Mouse (Mus musculus): Measurements from ENCODE around the gene Sgip1. TPM values are rescaled to one million over a fixed set of nuclear protein-coding genes. Genes with fewer than 3 reads are reported as not detected.

Sgip1 gene
- polyA plus RNA-seq, 1 experiment from 2014 or later, result 69.5 TPM

DNA sequence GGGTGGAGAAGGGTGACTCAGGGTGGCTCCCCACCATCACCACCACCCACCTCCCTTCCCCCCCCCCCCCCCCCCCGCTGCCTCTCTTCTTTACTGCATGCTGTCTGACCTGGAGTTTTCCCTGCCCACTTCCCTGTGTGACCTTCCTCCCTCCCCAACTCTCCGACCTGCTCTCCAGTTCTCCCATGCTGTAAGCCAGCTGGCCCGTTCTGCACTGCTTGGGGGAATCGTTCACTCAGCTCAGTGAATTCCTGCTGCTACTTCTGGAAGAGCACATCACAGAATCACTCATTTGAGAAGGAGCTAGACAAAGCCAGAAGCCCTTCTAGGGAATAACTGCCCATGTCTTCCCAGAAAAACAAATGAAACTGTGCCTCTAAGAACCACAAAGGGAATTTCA is 188.4 kb downstream of the Sgip1 start:
- no peak for ATAC-seq (ENCODE audit: low FRiP score, low read depth)
- H3K27me3 ChIP-seq, result no peaks in the 10 kb centered on the region
- H3K36me3 ChIP-seq, result peaks cover 16% of the 10 kb centered on the region
- H3K4me1 ChIP-seq (replicated peaks), result no peaks in the 10 kb centered on the region
- no peak overlapping the region for H3K4me3 ChIP-seq
- no peak overlapping the region for H3K27ac ChIP-seq (replicated peaks)
- no peak overlapping the region for H3K4me2 ChIP-seq
- H3K9ac ChIP-seq, result no peak overlapping the region
- no peaks in the 10 kb centered on the region for H3K9me3 ChIP-seq
- 38% methylated on average over 3 of the region's 4 CpGs for WGBS

DNA sequence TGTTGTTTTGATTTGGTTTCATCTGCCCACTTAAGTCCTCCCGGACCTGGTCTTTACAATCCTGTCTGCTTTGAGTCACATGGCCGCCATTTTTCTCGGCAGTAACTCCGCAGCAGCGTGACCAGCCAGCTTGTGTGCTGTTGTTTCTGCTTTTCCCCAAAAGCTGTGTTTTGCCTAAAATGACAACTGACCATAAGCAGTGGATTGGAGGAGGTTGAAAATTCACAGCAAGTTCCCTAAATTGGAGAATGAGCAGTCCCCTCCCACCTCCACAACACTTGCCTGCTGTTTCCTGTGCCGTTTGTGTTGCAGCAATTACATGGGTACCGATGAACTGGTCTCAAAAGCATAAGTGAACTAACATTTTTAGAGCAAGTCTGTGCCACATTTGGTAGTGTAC is 189.6 kb downstream of the Sgip1 start:
- WGBS, result 87% methylated on average over 7 of the region's 7 CpGs
- Histone ChIP-seq H3K9me3 (no peaks in the 10 kb centered on the region), H3K4me2 (no peak overlapping the region), H3K4me1 (replicated peaks) (no peaks in the 10 kb centered on the region), H3K4me3 (no peak overlapping the region), H3K27ac (replicated peaks) (no peak overlapping the region), H3K36me3 (peaks cover 24% of the 10 kb centered on the region), H3K9ac (no peak overlapping the region), H3K27me3 (no peaks in the 10 kb centered on the region)
- ATAC-seq (ENCODE audit: low FRiP score, low read depth), result no peak

DNA sequence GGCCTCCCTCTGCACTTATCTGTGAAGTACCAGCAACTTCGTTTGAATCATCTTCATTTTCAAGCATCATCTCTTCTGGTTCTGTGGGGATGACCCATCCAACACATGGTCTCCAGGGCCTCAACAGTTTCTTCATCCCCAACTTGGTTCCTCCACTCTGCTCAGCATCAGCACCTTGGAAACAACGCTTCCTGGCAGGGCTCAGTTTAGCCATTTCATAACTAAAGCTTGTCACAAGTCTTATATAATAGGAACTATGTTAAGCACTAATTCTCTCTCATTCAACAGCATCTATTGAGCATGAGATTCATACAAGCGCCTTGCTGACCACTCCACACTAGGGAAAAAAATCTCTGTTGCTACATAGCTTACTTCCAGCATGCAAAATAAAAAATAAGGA is 199.2 kb downstream of the Sgip1 start:
- Histone ChIP-seq H3K9ac (no peak overlapping the region), H3K4me2 (no peak overlapping the region), H3K27ac (replicated peaks) (no peak overlapping the region), H3K36me3 (peaks cover 22% of the 10 kb centered on the region), H3K4me3 (no peak overlapping the region), H3K9me3 (no peaks in the 10 kb centered on the region), H3K4me1 (replicated peaks) (no peaks in the 10 kb centered on the region), H3K27me3 (no peaks in the 10 kb centered on the region)
- WGBS, result 82% methylated on average over 3 of the region's 3 CpGs
- no peak for ATAC-seq (ENCODE audit: low FRiP score, low read depth)

DNA sequence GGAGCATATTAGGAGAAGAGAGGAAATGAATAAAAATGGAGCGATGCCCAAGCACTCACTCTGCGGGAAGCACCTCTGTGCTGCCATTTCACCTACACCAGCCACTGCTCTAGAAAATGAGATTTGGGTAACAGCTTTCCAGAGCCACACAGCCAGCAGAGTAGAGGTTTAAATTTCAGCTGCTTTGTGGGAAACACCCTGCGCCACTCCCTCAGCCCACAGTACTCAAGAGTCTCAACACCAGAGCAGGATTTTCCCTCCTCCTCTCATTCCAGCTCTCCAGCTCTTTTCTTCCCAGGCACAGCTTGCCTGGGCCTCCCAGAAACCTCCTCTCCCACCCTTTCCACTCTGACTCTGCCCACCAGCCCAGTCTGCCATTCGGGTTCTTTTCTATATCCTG is 199.6 kb downstream of the Sgip1 start:
- no peak overlapping the region for H3K4me2 ChIP-seq
- no peaks in the 10 kb centered on the region for H3K9me3 ChIP-seq
- no peak overlapping the region for H3K9ac ChIP-seq
- no peak overlapping the region for H3K4me3 ChIP-seq
- no peaks in the 10 kb centered on the region for H3K4me1 ChIP-seq (replicated peaks)
- H3K27me3 ChIP-seq, result no peaks in the 10 kb centered on the region
- no peak for ATAC-seq (ENCODE audit: low FRiP score, low read depth)
- WGBS, result 92% methylated on average over 4 of the region's 4 CpGs
- no peak overlapping the region for H3K27ac ChIP-seq (replicated peaks)
- H3K36me3 ChIP-seq, result peaks cover 19% of the 10 kb centered on the region

DNA sequence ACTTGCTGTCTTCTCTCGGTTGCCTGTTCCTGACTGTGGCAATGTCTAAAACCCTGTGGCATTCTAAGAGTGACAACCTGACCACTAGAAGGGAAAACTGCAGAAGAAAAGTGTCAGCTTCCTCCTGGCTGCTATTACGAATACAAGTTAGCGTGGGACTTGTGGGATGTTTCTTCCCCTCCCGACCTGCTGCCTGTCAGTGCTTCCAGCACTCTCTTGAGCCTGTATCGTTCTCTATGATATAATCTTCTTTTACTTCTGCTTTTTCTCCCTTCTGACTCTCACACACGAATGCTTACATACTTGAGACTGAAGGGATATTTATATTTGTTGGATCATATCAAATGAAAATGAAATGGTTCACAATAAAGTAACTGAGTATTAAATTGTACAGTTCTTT is 203.2 kb downstream of the Sgip1 start:
- Histone ChIP-seq H3K4me1 (replicated peaks) (no peaks in the 10 kb centered on the region), H3K36me3 (peaks cover 4% of the 10 kb centered on the region; the same call in 1 of the 2 replicates), H3K4me2 (no peak overlapping the region), H3K27ac (replicated peaks) (no peak overlapping the region), H3K4me3 (no peak overlapping the region), H3K9ac (no peak overlapping the region), H3K9me3 (no peaks in the 10 kb centered on the region), H3K27me3 (no peaks in the 10 kb centered on the region)
- WGBS, result 82% methylated on average over 6 of the region's 6 CpGs
- ATAC-seq (ENCODE audit: low FRiP score, low read depth), result no peak

DNA sequence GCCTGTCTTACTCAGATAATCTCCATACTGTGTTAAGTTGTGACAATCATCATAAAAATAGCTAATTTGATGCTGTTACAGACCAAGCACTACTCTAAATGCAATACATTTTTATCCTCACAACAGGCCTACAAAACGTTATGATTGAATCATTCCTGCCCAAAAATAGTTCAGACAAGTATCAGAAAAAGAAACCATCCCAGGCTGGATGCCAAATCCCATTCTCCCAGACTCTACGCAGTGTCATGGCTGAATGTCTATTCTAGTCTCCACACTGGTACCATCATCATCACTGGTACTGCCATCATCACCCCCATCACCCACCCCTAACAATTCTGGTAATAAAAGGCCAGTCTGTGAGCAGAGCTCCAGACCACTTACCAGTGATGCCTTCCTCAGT is 211.4 kb downstream of the Sgip1 start:
- WGBS, result 81% methylated on average over 2 of the region's 2 CpGs
- Histone ChIP-seq H3K36me3 (no peaks in the 10 kb centered on the region), H3K27ac (replicated peaks) (no peak overlapping the region)

DNA sequence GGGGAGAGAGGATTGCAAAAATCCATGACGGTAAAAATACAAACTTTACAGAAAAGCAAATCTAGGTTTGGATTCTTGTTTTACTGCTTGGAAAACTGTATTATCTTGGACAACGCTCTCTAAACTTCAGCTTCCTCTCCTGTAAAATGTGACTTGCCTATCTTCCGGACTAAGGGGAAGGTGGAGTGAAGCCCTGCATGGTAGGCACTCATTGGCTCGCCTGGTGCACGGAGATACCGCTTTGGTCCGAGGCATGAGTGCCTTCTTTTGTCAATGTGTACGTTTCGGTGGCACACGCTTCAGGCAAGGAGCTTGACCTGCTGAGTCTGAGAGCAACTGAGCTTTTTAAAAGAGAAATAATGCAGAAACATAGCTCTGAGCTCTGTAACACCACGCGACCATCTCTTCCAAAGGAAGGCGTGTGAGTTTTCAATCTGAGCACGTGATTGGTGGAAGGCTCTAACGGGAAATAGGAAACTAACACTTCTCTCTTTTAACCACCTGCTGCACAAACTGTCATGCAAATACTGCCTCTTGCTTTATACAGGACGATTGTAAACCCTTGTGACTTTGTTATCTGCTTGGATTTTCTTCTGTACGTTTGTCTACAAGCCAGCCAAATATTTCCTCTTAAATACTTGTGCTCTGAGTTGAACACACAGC is 214.3 kb downstream of the Sgip1 start:
- 0 out of 2 replicates have a peak, but pooled peaks cover 3% of the 10 kb centered on the region for H3K36me3 ChIP-seq
- H3K27me3 ChIP-seq, result no peaks in the 10 kb centered on the region
- H3K27ac ChIP-seq (replicated peaks), result no peak overlapping the region
- no peak overlapping the region for H3K9ac ChIP-seq
- H3K4me1 ChIP-seq (replicated peaks), result no peaks in the 10 kb centered on the region
- H3K9me3 ChIP-seq, result no peaks in the 10 kb centered on the region
- WGBS, result 77% methylated on average over 17 of the region's 17 CpGs
- H3K4me2 ChIP-seq, result no peak overlapping the region
- no peak overlapping the region for H3K4me3 ChIP-seq
- no peak for ATAC-seq (ENCODE audit: low FRiP score, low read depth)

More for the DNA sequence above, 211.4 kb downstream of the Sgip1 start:
- no peak for ATAC-seq (ENCODE audit: low FRiP score, low read depth)
- Histone ChIP-seq H3K9me3 (no peaks in the 10 kb centered on the region), H3K9ac (no peak overlapping the region), H3K4me1 (replicated peaks) (no peaks in the 10 kb centered on the region), H3K27me3 (no peaks in the 10 kb centered on the region), H3K4me3 (no peak overlapping the region), H3K4me2 (no peak overlapping the region)

DNA sequence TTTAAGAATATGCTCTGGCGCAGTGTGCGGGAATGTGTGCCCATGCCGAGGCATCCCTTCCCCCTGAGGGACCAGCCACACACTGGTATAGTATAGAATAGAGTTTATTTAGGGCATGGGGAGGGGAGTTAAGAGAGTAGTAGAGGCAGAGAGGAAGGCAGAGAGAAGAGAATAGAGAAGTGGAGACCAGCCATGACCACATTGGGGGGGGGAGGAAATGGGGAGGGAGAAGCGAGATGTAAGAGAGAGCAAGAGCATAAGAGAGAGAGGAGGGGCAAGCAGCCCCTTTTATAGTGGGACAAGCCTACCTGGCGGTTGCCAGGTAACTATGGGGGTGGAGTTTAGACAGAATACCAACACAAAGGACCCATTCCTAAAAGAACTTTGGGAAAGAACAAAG is 218.3 kb downstream of the Sgip1 start:
- ATAC-seq (ENCODE audit: low FRiP score, low read depth), result no peak
- H3K9me3 ChIP-seq, result no peaks in the 10 kb centered on the region
- H3K9ac ChIP-seq, result no peak overlapping the region
- 88% methylated on average over 5 of the region's 5 CpGs for WGBS
- H3K36me3 ChIP-seq, result peaks cover 18% of the 10 kb centered on the region; the same call in 1 of the 2 replicates
- H3K4me2 ChIP-seq, result no peak overlapping the region
- no peaks in the 10 kb centered on the region for H3K27me3 ChIP-seq
- no peak overlapping the region for H3K4me3 ChIP-seq
- H3K4me1 ChIP-seq (replicated peaks), result no peaks in the 10 kb centered on the region
- no peak overlapping the region for H3K27ac ChIP-seq (replicated peaks)

DNA sequence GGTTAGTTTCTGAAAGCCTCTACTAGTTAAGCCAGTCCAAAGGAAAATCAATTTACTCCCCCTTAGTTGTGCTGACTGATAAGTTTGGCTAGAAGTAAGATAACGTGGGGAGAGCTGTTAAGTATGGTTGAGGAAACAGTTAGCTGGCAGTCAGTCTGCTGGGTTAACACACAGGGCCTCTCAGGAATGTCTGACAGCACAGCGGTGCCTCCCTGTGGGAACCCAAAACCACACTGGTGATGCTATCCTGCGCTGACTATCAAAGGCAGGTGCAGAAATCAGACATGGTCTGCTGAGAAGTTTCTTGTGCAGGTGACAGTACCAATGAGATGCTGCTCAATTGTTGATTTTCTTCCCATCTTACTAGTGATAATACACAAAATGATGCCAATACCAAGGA is 223.1 kb downstream of the Sgip1 start:
- ATAC-seq (ENCODE audit: low FRiP score, low read depth), result no peak
- Histone ChIP-seq H3K4me3 (no peak overlapping the region), H3K4me1 (replicated peaks) (no peaks in the 10 kb centered on the region), H3K36me3 (peaks cover 30% of the 10 kb centered on the region), H3K4me2 (no peak overlapping the region), H3K27me3 (no peaks in the 10 kb centered on the region), H3K9ac (no peak overlapping the region), H3K9me3 (no peaks in the 10 kb centered on the region), H3K27ac (replicated peaks) (no peak overlapping the region)
- WGBS, result 75% methylated on average over 3 of the region's 3 CpGs

DNA sequence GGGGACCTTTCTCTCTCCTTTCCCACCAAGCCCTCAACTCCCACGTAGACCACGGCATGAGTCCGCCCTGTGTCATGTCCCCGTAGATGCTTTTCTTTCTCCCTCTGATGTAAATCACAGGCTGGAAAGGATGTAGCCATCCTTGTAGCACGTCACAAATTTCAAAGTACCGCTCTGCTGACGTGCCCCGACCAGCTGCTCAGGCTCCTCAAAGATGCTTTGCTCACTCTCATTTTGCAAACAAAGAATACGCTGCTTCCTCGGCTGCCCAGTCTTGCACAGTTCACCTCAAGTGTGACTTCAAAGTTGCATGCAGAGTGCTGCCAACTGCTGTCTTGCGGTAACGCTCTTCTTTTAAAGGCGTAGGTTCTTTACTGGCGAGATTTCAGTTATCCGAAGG is 226.7 kb downstream of the Sgip1 start:
- peaks cover 16% of the 10 kb centered on the region for H3K36me3 ChIP-seq
- H3K4me2 ChIP-seq, result no peak overlapping the region
- H3K9ac ChIP-seq, result no peak overlapping the region
- no peak for ATAC-seq (ENCODE audit: low FRiP score, low read depth)
- no peaks in the 10 kb centered on the region for H3K27me3 ChIP-seq
- H3K4me3 ChIP-seq, result no peak overlapping the region
- no peak overlapping the region for H3K27ac ChIP-seq (replicated peaks)
- no peaks in the 10 kb centered on the region for H3K4me1 ChIP-seq (replicated peaks)
- 88% methylated on average over 15 of the region's 15 CpGs for WGBS
- no peaks in the 10 kb centered on the region for H3K9me3 ChIP-seq

DNA sequence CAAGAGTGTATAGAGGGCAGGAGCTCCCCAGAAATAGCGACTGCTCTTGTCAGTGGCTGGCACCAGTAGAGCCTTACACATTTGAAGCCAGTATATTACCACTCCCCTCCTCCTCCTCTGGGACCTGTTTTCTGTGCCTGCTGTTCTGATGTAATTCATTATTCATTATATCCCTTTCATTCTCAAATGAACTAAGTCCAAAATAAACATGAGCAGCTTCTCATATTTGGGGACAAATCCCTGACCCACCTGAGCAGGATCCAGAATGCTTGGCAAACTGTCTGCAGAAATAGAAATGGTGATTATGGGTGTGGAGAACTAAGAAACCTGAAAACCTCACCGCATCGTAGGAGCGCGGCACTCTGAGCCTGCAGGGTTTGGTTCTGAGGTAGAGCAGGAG is 228.5 kb downstream of the Sgip1 start:
- ATAC-seq (ENCODE audit: low FRiP score, low read depth), result no peak
- Histone ChIP-seq H3K4me2 (no peak overlapping the region), H3K27me3 (no peaks in the 10 kb centered on the region), H3K27ac (replicated peaks) (no peak overlapping the region), H3K9ac (no peak overlapping the region), H3K36me3 (peaks cover 12% of the 10 kb centered on the region; the same call in 1 of the 2 replicates), H3K4me3 (no peak overlapping the region), H3K4me1 (replicated peaks) (no peaks in the 10 kb centered on the region), H3K9me3 (no peaks in the 10 kb centered on the region)
- 90% methylated on average over 5 of the region's 5 CpGs for WGBS

DNA sequence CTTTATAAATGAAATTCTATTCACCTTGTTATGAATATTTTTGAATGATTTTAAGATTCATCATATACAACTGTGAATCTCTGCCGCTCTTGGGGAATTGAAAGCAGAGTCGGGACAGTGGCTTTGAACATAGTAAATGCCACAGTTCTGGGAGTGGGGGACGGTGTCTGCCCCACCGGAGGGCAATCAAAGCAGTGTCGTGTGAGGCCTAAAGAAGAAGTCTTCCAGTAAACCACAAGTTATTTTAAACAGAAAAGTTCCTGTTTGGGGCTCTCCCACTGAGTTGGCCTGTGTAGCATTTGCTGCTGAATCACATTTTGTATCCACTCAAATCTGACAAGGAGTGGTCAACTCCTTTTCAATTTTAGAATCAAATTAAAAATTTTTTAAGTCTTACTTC is 230.1 kb downstream of the Sgip1 start:
- Histone ChIP-seq H3K9ac (no peak overlapping the region), H3K27me3 (no peaks in the 10 kb centered on the region), H3K9me3 (no peaks in the 10 kb centered on the region), H3K4me1 (replicated peaks) (no peaks in the 10 kb centered on the region), H3K36me3 (peaks cover 3% of the 10 kb centered on the region; the same call in 1 of the 2 replicates), H3K27ac (replicated peaks) (no peak overlapping the region), H3K4me3 (no peak overlapping the region), H3K4me2 (no peak overlapping the region)
- 76% methylated on average over 5 of the region's 5 CpGs for WGBS
- no peak for ATAC-seq (ENCODE audit: low FRiP score, low read depth)

DNA sequence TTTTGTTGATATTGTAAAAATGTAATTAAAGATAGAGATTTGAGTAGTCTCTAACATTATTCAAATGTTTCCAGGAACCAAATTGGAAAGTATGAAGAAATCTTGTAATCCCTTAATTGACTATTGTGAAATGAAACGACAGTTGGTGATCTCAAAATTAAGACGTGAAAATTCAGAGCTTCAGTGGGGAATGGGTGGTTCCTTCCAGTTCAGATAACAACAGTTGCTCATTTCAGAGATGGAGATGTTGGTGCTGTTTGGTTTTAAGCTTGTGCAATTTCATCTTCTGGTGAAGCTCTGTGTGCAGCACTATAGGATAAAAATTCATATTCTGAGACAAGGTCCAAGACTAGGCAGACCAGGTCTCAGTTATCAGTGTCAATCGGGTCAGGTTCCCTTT is 231.0 kb downstream of the Sgip1 start:
- 90% methylated on average over 3 of the region's 3 CpGs for WGBS
- Histone ChIP-seq H3K36me3 (no peaks in the 10 kb centered on the region), H3K4me1 (replicated peaks) (no peaks in the 10 kb centered on the region), H3K27ac (replicated peaks) (no peak overlapping the region), H3K27me3 (no peaks in the 10 kb centered on the region), H3K4me3 (no peak overlapping the region), H3K9ac (no peak overlapping the region), H3K9me3 (no peaks in the 10 kb centered on the region), H3K4me2 (no peak overlapping the region)
- no peak for ATAC-seq (ENCODE audit: low FRiP score, low read depth)
